Mouse (Mus musculus): ENCODE results near the gene Cdk5.

GRCm38 (mm10) chr5:24453985-24454303, 30.6 kb upstream of the Cdk5 start:
- TF ChIP-seq CTCF (IDR thresholded peaks at IDR 0.05; ENCODE audit: low read depth) (no peak), EP300 (optimal IDR thresholded peaks at IDR 0.05) (no peak)

Measured in stomach, postnatal 0 days (tissue).